In genomic region chr7:66532048-66532447, GRCm38 (mm10) we compare ENCODE assay signal across 24 mouse cellular contexts.
DNase-seq lines count a peak whose midpoint lies in the region; ATAC-seq lines count a peak whose summit lies in the region.
"Had no signal": no experiment of that assay in that cellular context is flagged by ENCODE, and none has a peak within 500 bp of the region (broad histone marks: within the 10 kb centered on the region; RNA-seq: fewer than 3 reads in every experiment).

No protein-coding gene starts in this region.

- no peaks in the 10 kb centered on the region for H3K9me3 ChIP-seq in midbrain, embryonic 10.5 days (replicated peaks)
- no peaks in the 10 kb centered on the region for H3K9me3 ChIP-seq in midbrain, embryonic 13.5 days
- H3K9me3 ChIP-seq in embryonic facial prominence, embryonic 10.5 days: no peaks in the 10 kb centered on the region
- H3K9me3 ChIP-seq: embryonic facial prominence, embryonic 13.5 days; forebrain, embryonic 10.5 days; forebrain, embryonic 13.5 days; hindbrain, embryonic 12.5 days; hindbrain, embryonic 15.5 days had no signal

- no peak overlapping the region for H3K27ac ChIP-seq in midbrain, embryonic 10.5 days (replicated peaks)
- no peak overlapping the region for H3K27ac ChIP-seq in midbrain, embryonic 13.5 days
- no peak overlapping the region for H3K27ac ChIP-seq in embryonic facial prominence, embryonic 10.5 days (replicated peaks)
- H3K27ac ChIP-seq: embryonic facial prominence, embryonic 13.5 days; forebrain, embryonic 10.5 days; forebrain, embryonic 13.5 days; hindbrain, embryonic 12.5 days; hindbrain, embryonic 15.5 days had no signal

- no peak for ATAC-seq in midbrain, embryonic 13.5 days
- ATAC-seq: activated CD4-positive, CD25-positive, alpha-beta regulatory T cell, adult 4 months; forebrain, embryonic 13.5 days; forebrain, embryonic 16.5 days; inflammation-experienced regulatory T-cells, adult 6 months; intestine, embryonic 16.5 days had no signal

- no peaks in the 10 kb centered on the region for H3K27me3 ChIP-seq in midbrain, embryonic 10.5 days (ENCODE audit: low read depth, poor library complexity, severe bottlenecking)
- H3K27me3 ChIP-seq in midbrain, embryonic 13.5 days: no peaks in the 10 kb centered on the region
- no peaks in the 10 kb centered on the region for H3K27me3 ChIP-seq in embryonic facial prominence, embryonic 10.5 days (replicated peaks; ENCODE audit: low read depth, poor library complexity, severe bottlenecking)
- H3K27me3 ChIP-seq: embryonic facial prominence, embryonic 13.5 days; forebrain, embryonic 13.5 days; hindbrain, embryonic 12.5 days; hindbrain, embryonic 15.5 days had no signal

- no peaks in the 10 kb centered on the region for H3K4me1 ChIP-seq in midbrain, embryonic 10.5 days
- no peaks in the 10 kb centered on the region for H3K4me1 ChIP-seq in midbrain, embryonic 13.5 days (replicated peaks)
- H3K4me1 ChIP-seq in embryonic facial prominence, embryonic 10.5 days: peaks cover 8% of the 10 kb centered on the region; the same call in 1 of the 2 replicates
- H3K4me1 ChIP-seq: forebrain, embryonic 13.5 days; hindbrain, embryonic 12.5 days; hindbrain, embryonic 15.5 days had no signal

- H3K4me3 ChIP-seq in midbrain, embryonic 10.5 days: no peak overlapping the region
- H3K4me3 ChIP-seq in midbrain, embryonic 13.5 days (replicated peaks): no peak overlapping the region
- H3K4me3 ChIP-seq in embryonic facial prominence, embryonic 10.5 days: no peak overlapping the region
- H3K4me3 ChIP-seq: embryonic facial prominence, embryonic 13.5 days; forebrain, embryonic 10.5 days; forebrain, embryonic 13.5 days; hindbrain, embryonic 12.5 days; hindbrain, embryonic 15.5 days had no signal

- WGBS in midbrain, embryonic 10.5 days: 86% methylated on average over 8 of the region's 8 CpGs
- 90% methylated on average over 8 of the region's 8 CpGs for WGBS in midbrain, embryonic 13.5 days
- WGBS in embryonic facial prominence, embryonic 10.5 days: 87% methylated on average over 8 of the region's 8 CpGs

- H3K36me3 ChIP-seq in midbrain, embryonic 10.5 days: no peaks in the 10 kb centered on the region
- no peaks in the 10 kb centered on the region for H3K36me3 ChIP-seq in midbrain, embryonic 13.5 days
- no peaks in the 10 kb centered on the region for H3K36me3 ChIP-seq in embryonic facial prominence, embryonic 10.5 days (replicated peaks)
- H3K36me3 ChIP-seq: embryonic facial prominence, embryonic 13.5 days; forebrain, embryonic 10.5 days; hindbrain, embryonic 12.5 days; hindbrain, embryonic 15.5 days had no signal

- H3K4me2 ChIP-seq in midbrain, embryonic 13.5 days (replicated peaks): no peak overlapping the region
- H3K4me2 ChIP-seq: embryonic facial prominence, embryonic 13.5 days; forebrain, embryonic 13.5 days; heart, embryonic 11.5 days; hindbrain, embryonic 12.5 days; hindbrain, embryonic 15.5 days had no signal

- H3K9ac ChIP-seq in midbrain, embryonic 13.5 days (replicated peaks): no peak overlapping the region
- H3K9ac ChIP-seq: embryonic facial prominence, embryonic 13.5 days; forebrain, embryonic 13.5 days; hindbrain, embryonic 12.5 days; hindbrain, embryonic 15.5 days had no signal

- DNase-seq in cerebellum, postnatal 10 days: peak; percentile 66 to 83
- DNase-seq in cerebellum, adult 11 months: no peak
- peak; percentile 88 for DNase-seq in heart, adult 11 months
- no peak for DNase-seq in heart, adult 18-20 months
- peak; percentile 9 for DNase-seq in midbrain, embryonic 10.5 days (ENCODE audit: low spot score)
- DNase-seq in embryonic facial prominence, embryonic 10.5 days (ENCODE audit: low spot score): peak; percentile 4
- DNase-seq in adrenal gland, postnatal 36 days: no peak
- DNase-seq: adrenal gland, adult 8-10 months; adrenal gland, postnatal 25 days; cerebellum, adult 11-12 months; cerebellum, adult 8-10 months; cerebellum, postnatal 25 days; gastrocnemius, postnatal 14 days had no signal

Comparison
In these comparisons a context has a peak if more than half of its experiments do, and no peak if none do; other contexts are left out.
1. DNase-seq: peak in cerebellum, postnatal 10 days (2 of 2), heart, adult 11 months (single experiment), midbrain, embryonic 10.5 days (single experiment) and embryonic facial prominence, embryonic 10.5 days (single experiment); none in cerebellum, adult 11 months (single experiment), heart, adult 18-20 months (0 of 2) and adrenal gland, postnatal 36 days (0 of 2).